Mouse (Mus musculus): ENCODE data around the gene Ndufaf2. TPM values are rescaled to one million over a fixed set of nuclear protein-coding genes. Genes with fewer than 3 reads are reported as not detected.

Ndufaf2 gene
- polyA plus RNA-seq, 1 experiment from 2014 or later, result 55.4 TPM

GRCm38 (mm10) chr13:107983231-107983847 lies 175.1 kb downstream of the Ndufaf2 start:
- Histone ChIP-seq H3K4me3 (no peak overlapping the region), H3K27ac (replicated peaks) (no peak overlapping the region), H3K9me3 (no peaks in the 10 kb centered on the region), H3K4me2 (no peak overlapping the region), H3K9ac (no peak overlapping the region), H3K27me3 (replicated peaks) (no peaks in the 10 kb centered on the region), H3K36me3 (no peaks in the 10 kb centered on the region), H3K4me1 (no peaks in the 10 kb centered on the region)
- WGBS, result 82% methylated on average over 6 of the region's 6 CpGs
- no peak for ATAC-seq (ENCODE audit: extremely low read depth, insufficient number of reproducible peaks, low FRiP score, low TSS enrichment)

GRCm38 (mm10) chr13:107979461-107979860 lies 179.0 kb downstream of the Ndufaf2 start:
- no peak; the same call in 1 of the 2 replicates for ATAC-seq (ENCODE audit: extremely low read depth, insufficient number of reproducible peaks, low FRiP score, low TSS enrichment)
- Histone ChIP-seq H3K27ac (replicated peaks) (no peak overlapping the region), H3K27me3 (replicated peaks) (no peaks in the 10 kb centered on the region), H3K9me3 (no peaks in the 10 kb centered on the region), H3K4me3 (no peak overlapping the region), H3K9ac (no peak overlapping the region), H3K4me2 (no peak overlapping the region), H3K4me1 (no peaks in the 10 kb centered on the region), H3K36me3 (no peaks in the 10 kb centered on the region)
- 89% methylated on average over 6 of the region's 6 CpGs for WGBS

GRCm38 (mm10) chr13:107976886-107977656 lies 181.4 kb downstream of the Ndufaf2 start:
- no peak for ATAC-seq (ENCODE audit: extremely low read depth, insufficient number of reproducible peaks, low FRiP score, low TSS enrichment)
- WGBS, result 85% methylated on average over 16 of the region's 16 CpGs
- no peak overlapping the region for H3K9ac ChIP-seq

DNA sequence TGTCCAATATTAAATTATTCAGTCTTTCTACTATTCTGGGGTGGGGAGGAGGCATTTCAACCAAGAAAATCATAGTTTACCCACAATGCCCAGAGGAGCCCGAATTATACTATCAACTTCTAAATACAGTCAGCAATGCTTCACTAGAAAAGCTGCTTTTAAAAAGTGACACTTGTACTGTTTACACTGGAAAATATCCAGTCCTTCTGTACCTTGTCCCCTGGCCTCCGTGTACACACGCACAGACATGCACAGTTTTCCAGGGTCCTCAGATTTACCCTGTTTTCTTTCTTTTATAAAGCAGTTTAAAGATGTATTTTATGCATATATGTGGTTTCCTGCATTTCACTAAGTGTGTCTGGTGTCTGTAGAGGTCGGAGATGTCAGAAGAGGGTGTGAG lies 186.0 kb downstream of the Ndufaf2 start:
- Histone ChIP-seq H3K27me3 (replicated peaks) (no peaks in the 10 kb centered on the region), H3K4me2 (no peak overlapping the region), H3K4me3 (no peak overlapping the region), H3K9me3 (no peaks in the 10 kb centered on the region), H3K27ac (replicated peaks) (no peak overlapping the region), H3K9ac (no peak overlapping the region), H3K4me1 (peaks cover 19% of the 10 kb centered on the region), H3K36me3 (no peaks in the 10 kb centered on the region)
- ATAC-seq (ENCODE audit: extremely low read depth, insufficient number of reproducible peaks, low FRiP score, low TSS enrichment), result no peak
- WGBS, result 79% methylated on average over 4 of the region's 4 CpGs

More at GRCm38 (mm10) chr13:107976886-107977656, 181.4 kb downstream of the Ndufaf2 start:
- Histone ChIP-seq H3K27me3 (replicated peaks) (no peaks in the 10 kb centered on the region), H3K4me1 (no peaks in the 10 kb centered on the region; the same call in 1 of the 2 replicates), H3K4me2 (no peak overlapping the region), H3K4me3 (no peak overlapping the region), H3K27ac (replicated peaks) (no peak overlapping the region), H3K9me3 (no peaks in the 10 kb centered on the region), H3K36me3 (no peaks in the 10 kb centered on the region)

DNA sequence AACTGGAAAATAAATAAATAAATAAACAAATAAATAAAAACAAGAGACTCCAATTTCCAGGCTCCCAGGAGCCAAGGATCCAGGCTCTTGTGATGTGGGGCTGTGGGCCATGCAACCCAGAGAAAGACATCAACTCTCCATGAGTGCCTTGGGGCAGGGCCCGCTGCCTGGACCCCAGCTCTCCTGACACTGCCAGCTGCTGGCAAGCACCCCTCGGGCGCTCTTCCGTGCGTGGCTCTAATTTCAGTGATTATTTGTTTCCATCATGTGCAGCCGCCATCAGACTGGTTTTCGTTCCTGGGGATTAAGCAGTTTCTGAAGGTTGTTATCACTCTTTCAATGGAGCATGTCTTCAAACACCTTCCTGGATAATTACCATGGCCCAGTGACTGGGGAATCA lies 186.6 kb downstream of the Ndufaf2 start:
- Histone ChIP-seq H3K9me3 (no peaks in the 10 kb centered on the region), H3K4me2 (no peak overlapping the region), H3K4me3 (no peak overlapping the region), H3K4me1 (peaks cover 19% of the 10 kb centered on the region), H3K27ac (replicated peaks) (no peak overlapping the region), H3K9ac (no peak overlapping the region), H3K27me3 (replicated peaks) (no peaks in the 10 kb centered on the region), H3K36me3 (no peaks in the 10 kb centered on the region)
- no peak for ATAC-seq (ENCODE audit: extremely low read depth, insufficient number of reproducible peaks, low FRiP score, low TSS enrichment)
- 47% methylated on average over 7 of the region's 7 CpGs for WGBS

DNA sequence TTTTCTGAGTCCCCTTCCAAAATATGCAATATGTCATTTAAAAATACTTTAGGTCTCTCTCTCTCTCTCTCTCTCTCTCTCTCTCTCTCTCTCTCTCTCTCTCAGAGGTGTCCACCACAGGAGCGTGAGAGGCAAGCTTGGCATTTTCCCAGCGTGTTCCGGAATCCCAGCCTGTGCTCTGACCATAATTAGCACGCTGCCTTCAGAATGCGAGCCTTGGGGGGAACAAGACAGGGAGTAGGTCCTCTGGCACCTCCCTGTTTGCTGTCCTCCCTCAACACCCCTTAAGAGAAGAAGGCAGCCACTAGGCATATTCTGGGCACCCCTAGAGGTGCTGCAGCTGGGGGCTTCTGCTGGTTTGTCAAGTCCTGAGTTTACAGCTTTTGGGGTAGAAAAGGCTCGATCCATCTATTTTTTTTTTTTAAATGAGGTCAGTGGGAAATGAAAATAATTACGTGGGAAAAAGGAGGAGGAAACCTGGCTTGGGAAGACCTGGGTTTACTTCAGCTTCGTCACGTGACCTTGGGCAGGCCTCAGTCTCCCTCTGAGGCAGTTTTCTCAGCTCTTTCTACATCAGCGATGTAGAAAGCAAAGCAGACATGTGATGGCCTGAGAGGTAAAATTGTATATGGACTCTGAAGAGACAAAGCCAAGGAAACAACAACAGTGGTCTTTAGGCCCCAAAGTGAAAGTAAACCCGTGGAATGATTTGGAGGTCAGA lies 187.8 kb downstream of the Ndufaf2 start:
- Histone ChIP-seq H3K4me3 (peak overlapping the region; percentile 27), H3K9me3 (no peaks in the 10 kb centered on the region), H3K4me1 (peaks cover 19% of the 10 kb centered on the region), H3K36me3 (no peaks in the 10 kb centered on the region), H3K4me2 (peak overlapping the region; percentile 62), H3K27ac (replicated peaks) (peak overlapping the region; percentile 34; the same call in 1 of the 2 replicates), H3K27me3 (replicated peaks) (no peaks in the 10 kb centered on the region), H3K9ac (peak overlapping the region; percentile 60; the same call in 1 of the 2 replicates)
- no peak for ATAC-seq (ENCODE audit: extremely low read depth, insufficient number of reproducible peaks, low FRiP score, low TSS enrichment)
- 41% methylated on average over 11 of the region's 11 CpGs for WGBS

DNA sequence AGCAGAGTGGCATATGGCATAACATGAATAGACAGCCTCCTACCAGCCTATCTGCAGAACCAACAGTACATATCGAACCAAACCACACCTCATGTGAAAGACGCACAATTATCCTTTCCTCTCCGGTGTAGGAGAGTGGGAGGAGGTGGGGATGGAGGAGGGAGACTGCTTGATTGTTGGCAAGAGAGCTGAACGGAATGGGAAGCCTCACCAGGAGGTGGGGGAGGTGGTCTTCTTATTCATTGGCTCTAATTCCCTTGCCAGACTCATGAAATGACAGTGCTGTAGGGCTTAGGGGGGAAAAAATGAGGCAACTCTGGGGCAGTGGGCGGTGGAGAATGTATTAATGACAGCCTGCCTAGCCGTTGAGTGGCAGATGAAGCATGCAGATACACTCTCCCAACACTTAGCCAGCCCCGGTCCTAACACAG lies 188.4 kb downstream of the Ndufaf2 start:
- peak overlapping the region; percentile 20; the same call in 1 of the 2 replicates for H3K9ac ChIP-seq
- WGBS, result 10% methylated on average over 7 of the region's 7 CpGs
- H3K4me1 ChIP-seq, result peaks cover 19% of the 10 kb centered on the region
- H3K4me3 ChIP-seq, result peak overlapping the region; percentile 27
- no peak for ATAC-seq (ENCODE audit: extremely low read depth, insufficient number of reproducible peaks, low FRiP score, low TSS enrichment)
- H3K27ac ChIP-seq (replicated peaks), result no peak overlapping the region
- H3K4me2 ChIP-seq, result peak overlapping the region; percentile 62
- H3K9me3 ChIP-seq, result no peaks in the 10 kb centered on the region
- H3K36me3 ChIP-seq, result no peaks in the 10 kb centered on the region
- H3K27me3 ChIP-seq (replicated peaks), result no peaks in the 10 kb centered on the region

- 52% methylated on average over 7 of the region's 7 CpGs for WGBS
- no peaks in the 10 kb centered on the region for H3K9me3 ChIP-seq
- no peak for ATAC-seq (ENCODE audit: extremely low read depth, insufficient number of reproducible peaks, low FRiP score, low TSS enrichment)
- H3K4me1 ChIP-seq, result peaks cover 32% of the 10 kb centered on the region
- no peak overlapping the region for H3K27ac ChIP-seq (replicated peaks)
- no peaks in the 10 kb centered on the region for H3K36me3 ChIP-seq
- H3K27me3 ChIP-seq (replicated peaks), result no peaks in the 10 kb centered on the region; the same call in 1 of the 2 replicates
- no peak overlapping the region for H3K4me2 ChIP-seq
- no peak overlapping the region for H3K9ac ChIP-seq
- H3K4me3 ChIP-seq, result no peak overlapping the region
These were observed 193.8 kb downstream of the Ndufaf2 start for GRCm38 (mm10) chr13:107964616-107965015.

DNA sequence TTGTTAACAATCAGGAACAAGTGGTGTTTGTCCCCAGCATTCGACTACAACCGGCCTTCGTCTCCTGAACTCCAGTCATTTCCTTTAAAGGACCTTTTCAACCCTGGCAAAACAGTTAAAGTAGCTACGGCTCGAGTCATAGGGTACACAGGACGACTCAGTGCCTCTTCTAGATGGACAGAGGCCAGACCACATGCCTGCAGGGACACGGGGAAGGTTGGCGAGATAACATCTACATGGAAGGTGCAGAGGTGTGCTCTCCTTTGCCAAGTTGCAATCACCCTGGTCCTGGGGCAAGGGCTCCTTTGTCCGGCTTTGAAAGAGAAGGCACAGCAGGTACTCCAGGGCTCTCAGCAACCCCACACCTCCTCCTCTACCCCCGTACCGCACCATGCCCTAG lies 195.0 kb downstream of the Ndufaf2 start:
- Histone ChIP-seq H3K4me2 (no peak overlapping the region), H3K36me3 (no peaks in the 10 kb centered on the region), H3K4me1 (peaks cover 32% of the 10 kb centered on the region), H3K27ac (replicated peaks) (no peak overlapping the region), H3K9me3 (no peaks in the 10 kb centered on the region), H3K4me3 (no peak overlapping the region), H3K27me3 (replicated peaks) (no peaks in the 10 kb centered on the region; the same call in 1 of the 2 replicates), H3K9ac (no peak overlapping the region)
- 54% methylated on average over 11 of the region's 11 CpGs for WGBS
- ATAC-seq (ENCODE audit: extremely low read depth, insufficient number of reproducible peaks, low FRiP score, low TSS enrichment), result no peak

GRCm38 (mm10) chr13:107962741-107963140 lies 195.7 kb downstream of the Ndufaf2 start:
- H3K9me3 ChIP-seq, result no peaks in the 10 kb centered on the region
- peaks cover 32% of the 10 kb centered on the region for H3K4me1 ChIP-seq
- no peak for ATAC-seq (ENCODE audit: extremely low read depth, insufficient number of reproducible peaks, low FRiP score, low TSS enrichment)
- H3K27me3 ChIP-seq (replicated peaks), result no peaks in the 10 kb centered on the region; the same call in 1 of the 2 replicates
- H3K4me2 ChIP-seq, result no peak overlapping the region
- H3K36me3 ChIP-seq, result no peaks in the 10 kb centered on the region
- 54% methylated on average over 4 of the region's 4 CpGs for WGBS
- H3K9ac ChIP-seq, result no peak overlapping the region
- H3K27ac ChIP-seq (replicated peaks), result no peak overlapping the region
- no peak overlapping the region for H3K4me3 ChIP-seq

DNA sequence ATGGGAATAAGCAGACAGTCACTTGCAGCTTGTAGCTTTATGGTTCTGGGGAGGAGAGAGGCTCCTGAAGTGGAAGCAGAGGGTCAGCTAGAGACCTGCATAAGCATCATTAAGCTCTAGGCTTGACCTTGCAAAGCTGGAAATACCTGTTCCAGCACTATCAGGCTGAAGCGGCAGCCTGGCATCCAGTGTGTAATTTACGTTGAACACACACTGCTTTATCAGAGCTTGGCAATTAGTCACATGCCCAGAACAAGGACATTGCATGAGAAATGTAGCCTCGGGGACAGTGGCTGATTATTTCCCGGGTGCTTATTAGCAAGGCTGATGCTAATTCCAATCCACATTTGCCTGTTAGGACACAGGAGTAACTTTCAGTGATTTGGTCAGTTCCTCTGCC lies 196.5 kb downstream of the Ndufaf2 start:
- H3K36me3 ChIP-seq, result no peaks in the 10 kb centered on the region
- H3K27ac ChIP-seq (replicated peaks), result no peak overlapping the region
- ATAC-seq (ENCODE audit: extremely low read depth, insufficient number of reproducible peaks, low FRiP score, low TSS enrichment), result no peak
- H3K4me2 ChIP-seq, result no peak overlapping the region
- H3K27me3 ChIP-seq (replicated peaks), result no peaks in the 10 kb centered on the region; the same call in 1 of the 2 replicates
- no peaks in the 10 kb centered on the region for H3K9me3 ChIP-seq
- peaks cover 32% of the 10 kb centered on the region for H3K4me1 ChIP-seq
- WGBS, result 37% methylated on average over 4 of the region's 4 CpGs
- H3K9ac ChIP-seq, result no peak overlapping the region
- H3K4me3 ChIP-seq, result no peak overlapping the region

Data from heart, embryonic 13.5 days (tissue).